Mouse (Mus musculus) MEL (cell line): ENCODE data around the gene Celsr1. TPM values are rescaled to one million over a fixed set of nuclear protein-coding genes. Genes with fewer than 3 reads are reported as not detected.

Source experiments
- DNase-seq: peaks from one replicate; pipeline ENCODE4 v3.0.0; 2011; ENCODE audit warnings: low read depth, low spot score
- H3K27ac ChIP-seq: 2 replicates; pipeline ENCODE4 v1.5.1; 2012; ENCODE audit warnings: low read depth, mild to moderate bottlenecking, control low read depth, low read length, moderate library complexity; ENCODE audit not compliant: control insufficient read depth
- H3K27me3 ChIP-seq, 2 experiments: fragments of 150-350 bp in 1 of 2; sonication (generic) in 1 of 2; 2 replicates each; pipeline ENCODE4 v1.6.1; 2012; ENCODE audit warnings: low read length in 2 of 2, mild to moderate bottlenecking in 2 of 2, improper control_type of control experiment in 1 of 2, moderate library complexity in 1 of 2; ENCODE audit not compliant: insufficient read depth in 2 of 2, control insufficient read depth in 1 of 2
- H3K36me3 ChIP-seq, 2 experiments: 2 replicates each; pipeline ENCODE4 v1.6.1; 2012 to 2014; ENCODE audit warnings: low read length in 2 of 2, improper control_type of control experiment in 1 of 2, inconsistent platforms in 1 of 2, mild to moderate bottlenecking in 1 of 2; ENCODE audit not compliant: insufficient read depth in 2 of 2, control insufficient read depth in 1 of 2
- H3K4me1 ChIP-seq, 2 experiments: fragments of 150-350 bp in 1 of 2; sonication (generic) in 1 of 2; 2 replicates each; pipeline ENCODE4 v1.6.1; 2012; ENCODE audit warnings: low read length in 2 of 2, improper control_type of control experiment in 1 of 2, mild to moderate bottlenecking in 1 of 2; ENCODE audit not compliant: insufficient read depth in 2 of 2, control insufficient read depth in 1 of 2
- H3K4me3 ChIP-seq, 2 experiments: fragments of 150-350 bp in 1 of 2; sonication (generic) in 1 of 2; 2 replicates each; pipeline ENCODE4 v1.5.1; 2012; ENCODE audit warnings: low read depth in 2 of 2, low read length in 2 of 2, mild to moderate bottlenecking in 2 of 2, moderate library complexity in 2 of 2, control low read depth in 1 of 2, improper control_type of control experiment in 1 of 2; ENCODE audit not compliant: control insufficient read depth in 1 of 2, insufficient read depth in 1 of 2
- H3K79me2 ChIP-seq: 2 replicates; pipeline ENCODE4 v1.6.1; 2012; ENCODE audit warnings: mild to moderate bottlenecking, low read length, moderate library complexity; ENCODE audit not compliant: control insufficient read depth, poor library complexity, insufficient read depth
- H3K9ac ChIP-seq: 2 replicates; pipeline ENCODE4 v1.6.1; 2012; ENCODE audit warnings: low read depth, mild to moderate bottlenecking, control low read depth, low read length, moderate library complexity; ENCODE audit not compliant: control insufficient read depth, poor library complexity, severe bottlenecking
- H3K9me3 ChIP-seq: fragments of 150-350 bp; sonication (generic); replicated peaks from 2 replicates; pipeline ENCODE4 v1.6.1; 2012; ENCODE audit warnings: mild to moderate bottlenecking, low read length, improper control_type of control experiment, moderate library complexity; ENCODE audit not compliant: insufficient read depth
- ETS1 ChIP-seq: IDR thresholded peaks from 2 replicates; pipeline ENCODE4 v1.6.1; 2012; ENCODE audit warnings: low read depth, mild to moderate bottlenecking, inconsistent platforms, low read length, improper control_type of control experiment, moderate library complexity
- HCFC1 ChIP-seq: IDR thresholded peaks from 2 replicates; pipeline ENCODE4 v1.6.1; 2012; ENCODE audit warnings: low read depth, mild to moderate bottlenecking, inconsistent platforms, low read length, improper control_type of control experiment, moderate library complexity
- JUND ChIP-seq: IDR thresholded peaks from 2 replicates; pipeline ENCODE4 v1.6.1; 2011; ENCODE audit warnings: low read depth, mild to moderate bottlenecking, improper control_type of control experiment, low read length
- MAFK ChIP-seq: IDR thresholded peaks from 2 replicates; pipeline ENCODE4 v1.6.1; 2011; ENCODE audit warnings: low read depth, mild to moderate bottlenecking, low read length, improper control_type of control experiment, borderline replicate concordance
- MAZ ChIP-seq: IDR thresholded peaks from 2 replicates; pipeline ENCODE4 v1.6.1; 2012; ENCODE audit warnings: low read depth, mild to moderate bottlenecking, inconsistent platforms, low read length, improper control_type of control experiment
- MXI1 ChIP-seq: IDR thresholded peaks from 2 replicates; pipeline ENCODE4 v1.6.1; 2011; ENCODE audit warnings: mild to moderate bottlenecking, low read depth, low read length, improper control_type of control experiment
- MYB ChIP-seq: IDR thresholded peaks from 2 replicates; pipeline ENCODE4 v1.6.1; 2011; ENCODE audit warnings: mild to moderate bottlenecking, low read depth, low read length, improper control_type of control experiment
- RAD21 ChIP-seq: IDR thresholded peaks from 2 replicates; pipeline ENCODE4 v1.6.1; 2011; ENCODE audit warnings: mild to moderate bottlenecking, low read depth, low read length, improper control_type of control experiment
- RCOR1 ChIP-seq: IDR thresholded peaks from 2 replicates; pipeline ENCODE4 v1.6.1; 2012; ENCODE audit warnings: low read depth, mild to moderate bottlenecking, inconsistent platforms, low read length, improper control_type of control experiment
- SIN3A ChIP-seq: IDR thresholded peaks from 2 replicates; pipeline ENCODE4 v1.6.1; 2012; ENCODE audit warnings: low read length, improper control_type of control experiment, inconsistent platforms
- SMC3 ChIP-seq: IDR thresholded peaks from 2 replicates; pipeline ENCODE4 v1.6.1; 2011; ENCODE audit warnings: low read depth, low read length, improper control_type of control experiment
- TBP ChIP-seq: IDR thresholded peaks from 2 replicates; pipeline ENCODE4 v1.8.0; 2011; ENCODE audit warnings: low read depth, low read length, improper control_type of control experiment
- USF2 ChIP-seq, 2 experiments: IDR thresholded peaks; 2 replicates each; pipeline ENCODE4 v1.6.1; 2011 to 2012; ENCODE audit warnings: improper control_type of control experiment in 2 of 2, low read length in 2 of 2, borderline replicate concordance in 1 of 2, inconsistent platforms in 1 of 2, low read depth in 1 of 2, mild to moderate bottlenecking in 1 of 2; ENCODE audit not compliant: insufficient read depth in 1 of 2
- ZC3H11A ChIP-seq: IDR thresholded peaks from 2 replicates; pipeline ENCODE4 v1.6.1; 2012; ENCODE audit warnings: low read depth, mild to moderate bottlenecking, inconsistent platforms, low read length, improper control_type of control experiment
- polyA plus RNA-seq, 2 experiments: library from polyadenylated mRNA; stranded (reverse) in 1 of 2; unstranded in 1 of 2; fragments of >175 nt in 1 of 2; fragments of >200 nt in 1 of 2; gene quantifications; 2 replicates each; pipeline versions ENCODE4 v1.2.1 to v1.2.4; 2012; ENCODE audit warnings: low replicate concordance in 2 of 2, low read depth in 1 of 2; ENCODE audit not compliant: insufficient read length in 2 of 2, insufficient read depth in 1 of 2, missing spikeins in 1 of 2
- total RNA-seq: library from RNA; depleted of rRNA; stranded (reverse); fragments of 300-350 nt; gene quantifications from 2 replicates; pipeline ENCODE4 v1.2.3, GENCODE M21; 2012; rRNA removed

Gene Celsr1
- total RNA-seq: 0.12 and 0.16 TPM in 2 replicates
- under 1 TPM in 1 of 2 experiments, not detected in 1; 0.42 TPM for polyA plus RNA-seq

- Histone ChIP-seq H3K9me3 (no peaks in the 10 kb centered on the region), H3K4me3 (no peak within 1 kb of the TSS), H3K4me1 (no peaks in the 10 kb centered on the region), H3K27ac (no peak within 1 kb of the TSS), H3K9ac (no peak within 1 kb of the TSS), H3K36me3 (no peaks in the 10 kb centered on the region), H3K79me2 (no peaks in the 10 kb centered on the region), H3K27me3 (no peaks in the 10 kb centered on the region)
- DNase-seq: no peak
- TF ChIP-seq TBP (no peak), RCOR1 (no peak), MAZ (no peak)
Measured at GRCm38 (mm10) chr15:86033191-86033841, at the start of gene Celsr1. Celsr1 (minus strand) TSS chr15:86033777.

GRCm38 (mm10) chr15:86083261-86083741 lies 49.7 kb upstream of the Celsr1 start:
- Histone ChIP-seq H3K4me1 (no peaks in the 10 kb centered on the region), H3K27ac (no peak overlapping the region), H3K79me2 (peaks cover 23% of the 10 kb centered on the region), H3K27me3 (no peaks in the 10 kb centered on the region), H3K9ac (no peak overlapping the region), H3K4me3 (no peak overlapping the region), H3K9me3 (no peaks in the 10 kb centered on the region), H3K36me3 (no peaks in the 10 kb centered on the region; a peak in 1 of 4 replicates)
- TF ChIP-seq SMC3 (no peak), RAD21 (no peak), JUND (no peak), ZC3H11A (no peak), HCFC1 (no peak), RCOR1 (no peak), MXI1 (no peak), MAFK (no peak)
- DNase-seq: no peak

- Histone ChIP-seq H3K27ac (no peak overlapping the region), H3K9ac (no peak overlapping the region), H3K4me3 (no peak overlapping the region), H3K4me1 (no peaks in the 10 kb centered on the region), H3K9me3 (no peaks in the 10 kb centered on the region), H3K79me2 (peaks cover 28% of the 10 kb centered on the region), H3K36me3 (no peaks in the 10 kb centered on the region; a peak in 1 of 4 replicates), H3K27me3 (no peaks in the 10 kb centered on the region)
- DNase-seq: no peak
- TF ChIP-seq ETS1 (no peak), USF2 (IDR thresholded peaks at IDR 0.05; ENCODE audit: borderline replicate concordance in 1 of 2, insufficient read depth in 1 of 2, low read depth in 1 of 2, low read length in 2 of 2) (no peak), SIN3A (no peak), MYB (no peak), RAD21 (no peak), HCFC1 (no peak)
- TF ChIP-seq, all 39 proteins: peak for 0
Measured at GRCm38 (mm10) chr15:86082551-86082961, 49.0 kb upstream of the Celsr1 start.
